In the genomic region with DNA sequence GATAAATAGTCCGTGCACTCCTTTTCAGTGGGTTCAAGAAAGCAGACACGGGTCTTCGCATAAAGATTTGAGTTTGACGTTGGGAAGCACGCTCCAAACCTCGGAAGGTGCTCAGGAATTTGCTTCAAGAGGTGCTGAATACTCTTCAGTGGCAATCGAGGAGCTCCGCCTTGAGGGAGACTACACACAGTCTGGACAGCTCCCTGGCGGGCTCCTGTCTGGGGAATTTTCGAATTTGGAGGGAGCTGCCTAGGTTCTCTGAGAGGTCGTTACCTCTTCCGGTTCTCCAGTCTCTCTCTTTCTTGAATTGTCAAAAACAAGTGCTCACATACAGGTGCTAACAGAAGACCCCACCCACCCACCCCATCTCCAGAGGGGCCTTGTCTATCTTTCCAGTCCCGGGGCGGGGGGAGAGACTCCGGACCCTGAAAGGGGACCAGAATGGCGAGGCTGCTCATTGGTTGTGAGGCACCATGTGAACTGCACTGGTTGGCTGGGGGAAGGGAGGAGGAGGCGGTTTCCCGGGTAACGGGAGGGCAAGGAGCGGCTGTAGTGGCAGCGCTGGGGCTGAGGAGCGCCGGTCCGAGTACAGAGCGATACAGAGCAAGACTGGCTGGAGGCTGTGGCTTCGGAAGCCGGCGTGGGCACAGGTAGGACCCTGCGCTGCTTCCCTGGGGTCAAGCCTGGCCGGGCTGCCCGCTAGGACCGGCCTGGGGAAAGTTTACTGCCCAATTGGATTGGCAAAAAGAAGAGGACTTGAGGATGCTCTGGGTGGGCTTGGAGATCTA, we compare ENCODE assay signal across 7 mouse cellular contexts. TPM values are rescaled to one million over a fixed set of nuclear protein-coding genes. Genes with fewer than 3 reads are reported as not detected.
DNase-seq lines count a peak whose midpoint lies in the region; ATAC-seq lines count a peak whose summit lies in the region.

No protein-coding gene starts in this region.

- H3K27me3 ChIP-seq in embryonic facial prominence, embryonic 10.5 days (replicated peaks; ENCODE audit: low read depth, poor library complexity, severe bottlenecking), result peaks cover 92% of the 10 kb centered on the region
- H3K27me3 ChIP-seq in heart, embryonic 14.5 days (ENCODE audit: control insufficient read depth, insufficient read depth, low read length), result peaks cover 58% of the 10 kb centered on the region
- peaks cover 51% of the 10 kb centered on the region for H3K27me3 ChIP-seq in kidney, embryonic 16.5 days (ENCODE audit: insufficient read depth, low read length)
- H3K27me3 ChIP-seq in limb, embryonic 13.5 days, result peaks cover 79% of the 10 kb centered on the region
- no peaks in the 10 kb centered on the region; the same call in 1 of the 2 replicates for H3K27me3 ChIP-seq in midbrain, embryonic 16.5 days (ENCODE audit: control insufficient read depth, insufficient read depth, low read depth, low read length)

- no peaks in the 10 kb centered on the region for H3K9me3 ChIP-seq in embryonic facial prominence, embryonic 10.5 days
- H3K9me3 ChIP-seq in heart, embryonic 14.5 days (ENCODE audit: control insufficient read depth, low read length), result no peaks in the 10 kb centered on the region
- no peaks in the 10 kb centered on the region for H3K9me3 ChIP-seq in kidney, embryonic 16.5 days (ENCODE audit: low read length)
- no peaks in the 10 kb centered on the region for H3K9me3 ChIP-seq in limb, embryonic 13.5 days
- no peaks in the 10 kb centered on the region for H3K9me3 ChIP-seq in midbrain, embryonic 16.5 days (replicated peaks; ENCODE audit: control insufficient read depth, low read length, poor library complexity, severe bottlenecking)

- H3K36me3 ChIP-seq in embryonic facial prominence, embryonic 10.5 days (replicated peaks), result no peaks in the 10 kb centered on the region
- no peaks in the 10 kb centered on the region for H3K36me3 ChIP-seq in heart, embryonic 14.5 days (ENCODE audit: control insufficient read depth, insufficient read depth, low read length)
- H3K36me3 ChIP-seq in kidney, embryonic 16.5 days (ENCODE audit: insufficient read depth, low read length), result no peaks in the 10 kb centered on the region
- H3K36me3 ChIP-seq in limb, embryonic 13.5 days, result no peaks in the 10 kb centered on the region
- no peaks in the 10 kb centered on the region for H3K36me3 ChIP-seq in midbrain, embryonic 16.5 days (ENCODE audit: control insufficient read depth, insufficient read depth, low read length)

- ATAC-seq in heart, embryonic 14.5 days (ENCODE audit: insufficient number of reproducible peaks, insufficient read depth, low FRiP score, low read depth), result peak; percentile 81; the same call in 1 of the 2 replicates
- ATAC-seq in kidney, embryonic 16.5 days (ENCODE audit: low FRiP score, low TSS enrichment), result peak; percentile 98
- ATAC-seq in limb, embryonic 13.5 days (ENCODE audit: low FRiP score, low read depth), result peak; percentile 96
- ATAC-seq in midbrain, embryonic 16.5 days, result peak; percentile 98

- H3K9ac ChIP-seq in heart, embryonic 14.5 days (ENCODE audit: low read length), result no peak overlapping the region
- H3K9ac ChIP-seq in kidney, embryonic 16.5 days (replicated peaks; ENCODE audit: low read length), result no peak overlapping the region
- peak overlapping the region; percentile 31; the same call in 1 of the 2 replicates for H3K9ac ChIP-seq in limb, embryonic 13.5 days
- H3K9ac ChIP-seq in midbrain, embryonic 16.5 days (ENCODE audit: low read depth, low read length), result peak overlapping the region; percentile 79

- peak overlapping the region; percentile 35 for H3K27ac ChIP-seq in embryonic facial prominence, embryonic 10.5 days (replicated peaks)
- H3K27ac ChIP-seq in heart, embryonic 14.5 days (replicated peaks in 1 of 2; ENCODE audit: control insufficient read depth in 1 of 2, insufficient read depth in 1 of 2, low read depth in 2 of 2, low read length in 2 of 2), result no peak overlapping the region
- no peak overlapping the region for H3K27ac ChIP-seq in kidney, embryonic 16.5 days (ENCODE audit: low read length)
- H3K27ac ChIP-seq in limb, embryonic 13.5 days, result no peak overlapping the region
- H3K27ac ChIP-seq in midbrain, embryonic 16.5 days (ENCODE audit: low read length), result peak overlapping the region; percentile 69

- H3K4me1 ChIP-seq in embryonic facial prominence, embryonic 10.5 days, result peaks cover 37% of the 10 kb centered on the region
- H3K4me1 ChIP-seq in heart, embryonic 14.5 days (ENCODE audit: control insufficient read depth in 2 of 2, insufficient read depth in 2 of 2, low read length in 2 of 2), result peaks cover 5 to 17% of the 10 kb centered on the region in 2 experiments
- H3K4me1 ChIP-seq in kidney, embryonic 16.5 days (ENCODE audit: insufficient read depth, low read length), result peaks cover 5% of the 10 kb centered on the region; the same call in 1 of the 2 replicates
- H3K4me1 ChIP-seq in limb, embryonic 13.5 days, result peaks cover 10% of the 10 kb centered on the region
- peaks cover 41% of the 10 kb centered on the region for H3K4me1 ChIP-seq in midbrain, embryonic 16.5 days (ENCODE audit: control insufficient read depth, insufficient read depth, low read length)

- 2% methylated on average over 32 of the region's 32 CpGs for WGBS in embryonic facial prominence, embryonic 10.5 days
- 3% methylated on average over 31 of the region's 32 CpGs for WGBS in heart, embryonic 14.5 days
- WGBS in kidney, embryonic 16.5 days, result 2% methylated on average over 32 of the region's 32 CpGs
- WGBS in limb, embryonic 13.5 days, result 3% methylated on average over 32 of the region's 32 CpGs
- 1% methylated on average over 32 of the region's 32 CpGs for WGBS in midbrain, embryonic 16.5 days

- DNase-seq in adrenal gland, postnatal 36 days, result peak; percentile 66 to 71
- DNase-seq in embryonic facial prominence, embryonic 10.5 days (ENCODE audit: low spot score), result peak; percentile 92
- peak; percentile 76 for DNase-seq in telencephalon, adult 2 months (ENCODE audit: low read depth, low spot score)

- H3K4me2 ChIP-seq in heart, embryonic 14.5 days (ENCODE audit: low read length), result peak overlapping the region; percentile 63
- peak overlapping the region; percentile 62 for H3K4me2 ChIP-seq in kidney, embryonic 16.5 days (replicated peaks; ENCODE audit: low read depth, low read length)
- H3K4me2 ChIP-seq in limb, embryonic 13.5 days (replicated peaks), result peak overlapping the region; percentile 71
- H3K4me2 ChIP-seq in midbrain, embryonic 16.5 days (ENCODE audit: low read length), result peak overlapping the region; percentile 67

- H3K4me3 ChIP-seq in embryonic facial prominence, embryonic 10.5 days, result peak overlapping the region; percentile 61
- H3K4me3 ChIP-seq in heart, embryonic 14.5 days (ENCODE audit: control insufficient read depth in 1 of 2, insufficient read depth in 1 of 2, low read depth in 1 of 2, low read length in 2 of 2), result peak overlapping the region; percentile 12 to 36; a peak in 3 of 4 replicates
- H3K4me3 ChIP-seq in kidney, embryonic 16.5 days (ENCODE audit: low read length), result peak overlapping the region; percentile 32
- peak overlapping the region; percentile 36 for H3K4me3 ChIP-seq in limb, embryonic 13.5 days
- H3K4me3 ChIP-seq in midbrain, embryonic 16.5 days (ENCODE audit: low read depth, low read length), result peak overlapping the region; percentile 77

RNA-seq across cellular contexts. Expression of a gene that starts 50.2 kb away (rescaled TPM):
- 1 to 10 TPM; 6.4 to 8.7 TPM for total RNA-seq in adrenal gland, postnatal 36 days (2021)
- 11.5 and 13.2 TPM in 2 replicates for polyA plus RNA-seq in embryonic facial prominence, embryonic 10.5 days (2016; fragmentation: Nextera tagmentation; extraction: Ambion mirVana)
- 34.9 and 37.7 TPM in 2 replicates for polyA plus RNA-seq in heart, embryonic 14.5 days (2014; fragmentation: Nextera tagmentation; extraction: Ambion mirVana)
- polyA plus RNA-seq in kidney, embryonic 16.5 days (2015; fragmentation: Nextera tagmentation; extraction: Ambion mirVana), result 22.6 and 32.8 TPM in 2 replicates
- polyA plus RNA-seq in limb, embryonic 13.5 days (2015; fragmentation: Nextera tagmentation; extraction: Ambion mirVana), result 14.6 and 17.4 TPM in 2 replicates
- 21.5 and 23.6 TPM in 2 replicates for polyA plus RNA-seq in midbrain, embryonic 16.5 days (2015; fragmentation: Nextera tagmentation; extraction: Ambion mirVana)

Comparison
In these comparisons a context has a peak if more than half of its experiments do, and no peak if none do; other contexts are left out.
1. H3K27ac ChIP-seq: peak in embryonic facial prominence, embryonic 10.5 days (single experiment) and midbrain, embryonic 16.5 days (single experiment); none in heart, embryonic 14.5 days (0 of 2), kidney, embryonic 16.5 days (single experiment) and limb, embryonic 13.5 days (single experiment).
2. H3K4me3 ChIP-seq: peak in every context shown above with its lines; median percentile 77 in midbrain, embryonic 16.5 days; 61 in embryonic facial prominence, embryonic 10.5 days; 36 in limb, embryonic 13.5 days; 32 in kidney, embryonic 16.5 days; 24 in heart, embryonic 14.5 days.
3. H3K9ac ChIP-seq: peak in limb, embryonic 13.5 days (single experiment) and midbrain, embryonic 16.5 days (single experiment); none in heart, embryonic 14.5 days (single experiment) and kidney, embryonic 16.5 days (single experiment).
4. Peak in every context shown above with its lines, with median percentiles within 50 percentile points of each other: DNase-seq, ATAC-seq and H3K4me2 ChIP-seq.